9 mouse cellular contexts compared by ENCODE assay signal in genomic region chr9:92045472-92045905, GRCm38 (mm10).
DNase-seq lines count a peak whose midpoint lies in the region; ATAC-seq lines count a peak whose summit lies in the region.
"Had no signal": no experiment of that assay in that cellular context is flagged by ENCODE, and none has a peak within 500 bp of the region (broad histone marks: within the 10 kb centered on the region; RNA-seq: fewer than 3 reads in every experiment).

No protein-coding gene starts in this region.

- WGBS in limb, embryonic 12.5 days = 49% methylated on average over 3 of the region's 3 CpGs
- WGBS in limb, embryonic 10.5 days = 56% methylated on average over 3 of the region's 3 CpGs
- WGBS in forebrain, embryonic 15.5 days = 35% methylated on average over 3 of the region's 3 CpGs
- 39% methylated on average over 3 of the region's 3 CpGs for WGBS in neural tube, embryonic 11.5 days
- 39% methylated on average over 3 of the region's 3 CpGs for WGBS in kidney, embryonic 16.5 days

- H3K4me2 ChIP-seq in limb, embryonic 12.5 days = no peak overlapping the region
- H3K4me2 ChIP-seq in forebrain, embryonic 15.5 days (replicated peaks) = no peak overlapping the region
- no peak overlapping the region for H3K4me2 ChIP-seq in neural tube, embryonic 11.5 days (ENCODE audit: low read depth)
- H3K4me2 ChIP-seq in kidney, embryonic 16.5 days (replicated peaks; ENCODE audit: low read depth, low read length) = no peak overlapping the region

- no peaks in the 10 kb centered on the region for H3K36me3 ChIP-seq in limb, embryonic 12.5 days
- no peaks in the 10 kb centered on the region for H3K36me3 ChIP-seq in limb, embryonic 10.5 days
- H3K36me3 ChIP-seq in forebrain, embryonic 15.5 days = no peaks in the 10 kb centered on the region
- no peaks in the 10 kb centered on the region for H3K36me3 ChIP-seq in neural tube, embryonic 11.5 days (ENCODE audit: control insufficient read depth, insufficient read depth, low read length)
- no peaks in the 10 kb centered on the region for H3K36me3 ChIP-seq in kidney, embryonic 16.5 days (ENCODE audit: insufficient read depth, low read length)

- ATAC-seq in limb, embryonic 12.5 days (ENCODE audit: insufficient number of reproducible peaks, insufficient read depth, low FRiP score, low TSS enrichment, low read depth) = peak; percentile 26; the same call in 1 of the 2 replicates
- 0 out of 2 replicates have a peak, but pooled peaks have one; percentile 46 for ATAC-seq in forebrain, embryonic 15.5 days (replicated peaks)
- no peak for ATAC-seq in neural tube, embryonic 11.5 days (ENCODE audit: insufficient read depth, low FRiP score, low TSS enrichment)
- ATAC-seq in kidney, embryonic 16.5 days (ENCODE audit: low FRiP score, low TSS enrichment) = no peak

- no peak for DNase-seq in limb, embryonic 10.5 days (ENCODE audit: low spot score)
- peak; percentile 83 for DNase-seq in cerebellum, adult 9-10 months
- peak; percentile 39 for DNase-seq in neural tube, embryonic 11.5 days (ENCODE audit: low spot score)
- no peak for DNase-seq in adrenal gland, postnatal 36 days
- DNase-seq: lung, postnatal 4 days; thymus, postnatal 36 days had no signal

- no peak overlapping the region for H3K27ac ChIP-seq in limb, embryonic 12.5 days
- no peak overlapping the region for H3K27ac ChIP-seq in limb, embryonic 10.5 days
- no peak overlapping the region for H3K27ac ChIP-seq in forebrain, embryonic 15.5 days (replicated peaks)
- H3K27ac ChIP-seq in neural tube, embryonic 11.5 days (ENCODE audit: low read depth, low read length) = no peak overlapping the region
- no peak overlapping the region for H3K27ac ChIP-seq in kidney, embryonic 16.5 days (ENCODE audit: low read length)

- no peak overlapping the region for H3K9ac ChIP-seq in limb, embryonic 12.5 days (replicated peaks)
- H3K9ac ChIP-seq in forebrain, embryonic 15.5 days (replicated peaks) = no peak overlapping the region
- H3K9ac ChIP-seq in neural tube, embryonic 11.5 days (ENCODE audit: low read length) = no peak overlapping the region
- no peak overlapping the region for H3K9ac ChIP-seq in kidney, embryonic 16.5 days (replicated peaks; ENCODE audit: low read length)

- H3K9me3 ChIP-seq in limb, embryonic 12.5 days = no peaks in the 10 kb centered on the region
- H3K9me3 ChIP-seq in limb, embryonic 10.5 days (replicated peaks) = no peaks in the 10 kb centered on the region
- H3K9me3 ChIP-seq in forebrain, embryonic 15.5 days = no peaks in the 10 kb centered on the region
- no peaks in the 10 kb centered on the region for H3K9me3 ChIP-seq in neural tube, embryonic 11.5 days (ENCODE audit: control insufficient read depth, low read length)
- H3K9me3 ChIP-seq in kidney, embryonic 16.5 days (ENCODE audit: low read length) = no peaks in the 10 kb centered on the region

- no peaks in the 10 kb centered on the region for H3K27me3 ChIP-seq in limb, embryonic 12.5 days
- no peaks in the 10 kb centered on the region for H3K27me3 ChIP-seq in limb, embryonic 10.5 days (ENCODE audit: low read depth, poor library complexity, severe bottlenecking)
- no peaks in the 10 kb centered on the region for H3K27me3 ChIP-seq in forebrain, embryonic 15.5 days
- no peaks in the 10 kb centered on the region for H3K27me3 ChIP-seq in neural tube, embryonic 11.5 days (ENCODE audit: control insufficient read depth, insufficient read depth, low read length)
- no peaks in the 10 kb centered on the region for H3K27me3 ChIP-seq in kidney, embryonic 16.5 days (ENCODE audit: insufficient read depth, low read length)

- no peaks in the 10 kb centered on the region for H3K4me1 ChIP-seq in limb, embryonic 12.5 days (replicated peaks)
- no peaks in the 10 kb centered on the region for H3K4me1 ChIP-seq in limb, embryonic 10.5 days
- no peaks in the 10 kb centered on the region for H3K4me1 ChIP-seq in forebrain, embryonic 15.5 days
- no peaks in the 10 kb centered on the region for H3K4me1 ChIP-seq in neural tube, embryonic 11.5 days (ENCODE audit: control insufficient read depth, insufficient read depth, low read length)
- H3K4me1 ChIP-seq in kidney, embryonic 16.5 days (ENCODE audit: insufficient read depth, low read length) = no peaks in the 10 kb centered on the region

- H3K4me3 ChIP-seq in limb, embryonic 12.5 days (replicated peaks) = no peak overlapping the region
- no peak overlapping the region for H3K4me3 ChIP-seq in limb, embryonic 10.5 days
- no peak overlapping the region for H3K4me3 ChIP-seq in forebrain, embryonic 15.5 days
- H3K4me3 ChIP-seq in neural tube, embryonic 11.5 days (ENCODE audit: low read depth, low read length) = no peak overlapping the region
- no peak overlapping the region for H3K4me3 ChIP-seq in kidney, embryonic 16.5 days (ENCODE audit: low read length)

Comparison
In these comparisons a context has a peak if more than half of its experiments do, and no peak if none do; other contexts are left out.
1. ATAC-seq: peak in limb, embryonic 12.5 days (single experiment) and forebrain, embryonic 15.5 days (single experiment); none in neural tube, embryonic 11.5 days (single experiment) and kidney, embryonic 16.5 days (single experiment).
2. DNase-seq: peak in cerebellum, adult 9-10 months (single experiment) and neural tube, embryonic 11.5 days (single experiment); none in limb, embryonic 10.5 days (single experiment) and adrenal gland, postnatal 36 days (0 of 2).